ENCODE assay signal across 14 mouse cellular contexts in genomic region chr16:94671313-94671712, GRCm38 (mm10).
"Had no signal": no experiment of that assay in that cellular context is flagged by ENCODE, and none has a peak within 500 bp of the region (broad histone marks: within the 10 kb centered on the region; RNA-seq: fewer than 3 reads in every experiment).

No protein-coding gene starts in this region.

- DNase-seq: gastrocnemius, postnatal 14 days; gastrocnemius, postnatal 36 days; heart, adult 11 months; heart, adult 2 months; heart, postnatal 14 days; heart, postnatal 36 days; kidney, adult 11 months; kidney, adult 2 months; kidney, adult 9 months; kidney, postnatal 25 days; kidney, postnatal 4 days; layer of hippocampus, adult 9-11 months; layer of hippocampus, postnatal 36 days; left cerebral cortex, postnatal 4 days had no signal
